Mouse (Mus musculus) forelimb bud, embryonic 11.5 days (tissue): ENCODE results near the gene Trim41.
"Not testable (repeated sequence)": the region's sequence is repeated elsewhere in the genome, so short reads cannot be mapped to it uniquely, and the experiment has no call there.

ENCODE experiments used
- DNase-seq: peaks from one replicate; pipeline ENCODE4 v3.0.0-alpha.2; 2012; ENCODE audit warnings: low read depth, low spot score

The Trim41 gene

GRCm38 (mm10) chr11:48816800-48817665 is at the start of gene Trim41:
Gene Trim41 (minus strand): TSS chr11:48817353.
- DNase-seq: peak; percentile 98

GRCm38 (mm10) chr11:48866481-48866880 is 49.3 kb upstream of the Trim41 start:
- no peak for DNase-seq

- DNase-seq: no peak
Measured at GRCm38 (mm10) chr11:48863808-48864207, 46.7 kb upstream of the Trim41 start.

GRCm38 (mm10) chr11:48862784-48863319 is 45.7 kb upstream of the Trim41 start:
- DNase-seq: no peak

GRCm38 (mm10) chr11:48859014-48859413 is 41.9 kb upstream of the Trim41 start:
- DNase-seq: peak; percentile 63

- DNase-seq: peak; percentile 86
Measured at GRCm38 (mm10) chr11:48853474-48854180, 36.5 kb upstream of the Trim41 start.

GRCm38 (mm10) chr11:48852624-48853473 is 35.7 kb upstream of the Trim41 start:
- no peak for DNase-seq

- DNase-seq: no peak
Measured at GRCm38 (mm10) chr11:48852190-48852589, 35.0 kb upstream of the Trim41 start.

- DNase-seq: no peak
Measured at GRCm38 (mm10) chr11:48851270-48851995, 34.3 kb upstream of the Trim41 start.

GRCm38 (mm10) chr11:48850240-48850639 is 33.1 kb upstream of the Trim41 start:
- no peak for DNase-seq

GRCm38 (mm10) chr11:48846881-48847280 is 29.7 kb upstream of the Trim41 start:
- DNase-seq: no peak

GRCm38 (mm10) chr11:48846362-48846761 is 29.2 kb upstream of the Trim41 start:
- not testable (repeated sequence) for DNase-seq

GRCm38 (mm10) chr11:48845244-48845815 is 28.2 kb upstream of the Trim41 start:
- no peak for DNase-seq

- no peak for DNase-seq
Measured at GRCm38 (mm10) chr11:48844309-48844708, 27.2 kb upstream of the Trim41 start.

- no peak for DNase-seq
Measured at GRCm38 (mm10) chr11:48843202-48843601, 26.0 kb upstream of the Trim41 start.

- DNase-seq: no peak
Measured at GRCm38 (mm10) chr11:48842378-48842792, 25.2 kb upstream of the Trim41 start.

- DNase-seq: no peak
Measured at GRCm38 (mm10) chr11:48841213-48841612, 24.1 kb upstream of the Trim41 start.

- DNase-seq: no peak
Measured at GRCm38 (mm10) chr11:48840805-48841204, 23.7 kb upstream of the Trim41 start.

- no peak for DNase-seq
Measured at GRCm38 (mm10) chr11:48838879-48839680, 21.9 kb upstream of the Trim41 start.
